Mouse (Mus musculus): Measurements from ENCODE around the gene Wdr41.

- TF ChIP-seq CTCF (IDR thresholded peaks at IDR 0.05; ENCODE audit: low read depth) (peak; percentile 23; the same call in 1 of the 2 replicates), EP300 (IDR thresholded peaks at IDR 0.05; ENCODE audit: low read depth) (no peak)
Observed at GRCm38 (mm10) chr13:95067854-95068253, 91.7 kb downstream of the Wdr41 start.
